Mouse (Mus musculus): ENCODE measurements around the gene Rgs6.

Gene Rgs6

DNA sequence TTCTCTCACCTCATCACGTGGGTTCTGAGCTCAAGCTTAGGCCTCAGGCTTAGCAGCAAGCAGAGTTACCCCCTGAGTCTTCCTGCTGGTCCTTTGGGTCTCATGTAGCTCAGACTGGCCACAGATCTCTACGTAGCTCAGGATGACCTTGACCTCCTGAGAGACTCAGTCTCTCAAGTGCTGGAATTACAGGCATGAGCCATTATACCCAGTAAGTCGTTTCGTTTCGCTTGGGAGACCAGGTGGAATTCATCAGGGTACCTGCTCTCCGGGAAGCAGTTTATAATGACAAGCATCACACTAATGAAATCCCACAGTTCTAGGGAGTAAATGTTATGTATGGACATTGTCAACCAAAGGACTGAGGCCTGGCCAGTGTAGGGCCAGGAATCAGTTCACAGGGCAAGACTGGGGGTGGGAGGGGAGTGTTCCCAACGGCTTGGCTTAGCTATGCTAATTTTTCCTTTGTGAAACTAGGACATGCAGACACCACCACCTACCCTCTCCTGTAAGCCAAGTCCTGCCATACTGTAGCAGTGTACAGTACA lies 670 bp upstream of the Rgs6 start:
- TF ChIP-seq NANOG (IDR thresholded peaks at IDR 0.05; ENCODE audit: borderline replicate concordance, low read length): no peak
- no peak for TF ChIP-seq POU5F1 (IDR thresholded peaks at IDR 0.05; ENCODE audit: borderline replicate concordance, low read length)
- no peak for TF ChIP-seq CTCF (conservative IDR thresholded peaks at IDR 0.05; ENCODE audit: low read length)
- Histone ChIP-seq H3K4me3 (replicated peaks; ENCODE audit: low read length) (no peak overlapping the region), H3K4me1 (replicated peaks; ENCODE audit: low read depth, low read length) (peaks cover 16% of the 10 kb centered on the region), H3K27me3 (ENCODE audit: insufficient read depth, low read length) (peaks cover 11% of the 10 kb centered on the region; the same call in 1 of the 2 replicates), H3K36me3 (ENCODE audit: insufficient read depth, low read length) (no peaks in the 10 kb centered on the region), H3K9me3 (ENCODE audit: low read length) (no peaks in the 10 kb centered on the region)

- H3K36me3 ChIP-seq (ENCODE audit: insufficient read depth, low read length): no peaks in the 10 kb centered on the region
- TF ChIP-seq POU5F1 (IDR thresholded peaks at IDR 0.05; ENCODE audit: borderline replicate concordance, low read length) (no peak), CTCF (conservative IDR thresholded peaks at IDR 0.05; ENCODE audit: low read length) (no peak), NANOG (IDR thresholded peaks at IDR 0.05; ENCODE audit: borderline replicate concordance, low read length) (no peak)
- H3K4me3 ChIP-seq (replicated peaks; ENCODE audit: low read length): no peak overlapping the region
- peaks cover 16% of the 10 kb centered on the region for H3K4me1 ChIP-seq (replicated peaks; ENCODE audit: low read depth, low read length)
- H3K27me3 ChIP-seq (ENCODE audit: insufficient read depth, low read length): peaks cover 11% of the 10 kb centered on the region; the same call in 1 of the 2 replicates
- no peaks in the 10 kb centered on the region for H3K9me3 ChIP-seq (ENCODE audit: low read length)
Observed at GRCm38 (mm10) chr12:82588846-82589630, 946 bp downstream of the Rgs6 start.

DNA sequence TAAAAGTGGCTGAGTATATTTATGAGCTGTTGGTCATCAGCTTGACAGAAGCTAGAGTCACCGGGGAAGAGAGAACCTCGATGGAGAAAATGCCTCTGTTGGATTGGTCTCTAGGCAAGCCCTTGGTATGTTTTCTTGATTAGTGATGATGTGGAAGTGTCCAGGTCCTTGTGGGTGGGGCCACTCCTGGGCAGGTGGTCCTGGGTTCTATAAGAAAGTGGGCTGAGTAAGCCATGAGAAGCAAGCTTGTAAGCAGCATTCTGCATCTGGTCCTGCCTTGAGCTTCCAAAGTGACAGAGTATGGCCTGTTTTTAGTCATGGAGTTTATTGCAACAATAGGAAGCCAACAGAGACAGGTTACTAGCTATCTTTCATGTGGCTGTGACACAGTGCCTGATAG lies 10.9 kb downstream of the Rgs6 start:
- no peaks in the 10 kb centered on the region for H3K36me3 ChIP-seq (ENCODE audit: insufficient read depth, low read length)
- H3K9me3 ChIP-seq (ENCODE audit: low read length): no peaks in the 10 kb centered on the region
- H3K4me3 ChIP-seq (replicated peaks; ENCODE audit: low read length): no peak overlapping the region
- TF ChIP-seq NANOG (IDR thresholded peaks at IDR 0.05; ENCODE audit: borderline replicate concordance, low read length): no peak
- TF ChIP-seq POU5F1 (IDR thresholded peaks at IDR 0.05; ENCODE audit: borderline replicate concordance, low read length): no peak
- TF ChIP-seq CTCF (conservative IDR thresholded peaks at IDR 0.05; ENCODE audit: low read length): no peak
- no peaks in the 10 kb centered on the region for H3K27me3 ChIP-seq (ENCODE audit: insufficient read depth, low read length)
- no peaks in the 10 kb centered on the region for H3K4me1 ChIP-seq (replicated peaks; ENCODE audit: low read depth, low read length)

DNA sequence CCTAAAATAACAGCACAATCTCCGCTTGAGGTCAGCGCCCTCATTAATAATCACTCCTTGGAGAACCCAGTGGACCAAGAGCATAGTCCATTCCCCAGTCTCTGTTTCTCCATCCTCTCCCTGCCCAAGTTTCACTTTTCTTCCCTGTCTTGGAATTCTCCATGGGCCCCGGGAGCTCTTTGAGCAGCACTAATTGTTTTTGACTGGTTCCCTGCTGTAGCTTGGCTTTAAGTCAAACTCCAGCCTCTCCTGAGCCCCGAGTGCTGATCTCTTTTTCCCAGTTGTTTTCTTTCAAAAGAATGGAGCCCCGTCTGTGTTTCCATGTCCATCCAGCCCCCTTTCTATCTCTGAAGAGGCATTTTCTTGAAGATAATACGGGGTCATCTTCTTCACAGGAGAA lies 12.3 kb downstream of the Rgs6 start:
- H3K4me3 ChIP-seq (replicated peaks; ENCODE audit: low read length): no peak overlapping the region
- H3K27me3 ChIP-seq (ENCODE audit: insufficient read depth, low read length): no peaks in the 10 kb centered on the region
- no peaks in the 10 kb centered on the region for H3K9me3 ChIP-seq (ENCODE audit: low read length)
- no peak for TF ChIP-seq NANOG (IDR thresholded peaks at IDR 0.05; ENCODE audit: borderline replicate concordance, low read length)
- no peak for TF ChIP-seq CTCF (conservative IDR thresholded peaks at IDR 0.05; ENCODE audit: low read length)
- TF ChIP-seq POU5F1 (IDR thresholded peaks at IDR 0.05; ENCODE audit: borderline replicate concordance, low read length): no peak
- no peaks in the 10 kb centered on the region for H3K36me3 ChIP-seq (ENCODE audit: insufficient read depth, low read length)
- H3K4me1 ChIP-seq (replicated peaks; ENCODE audit: low read depth, low read length): no peaks in the 10 kb centered on the region

GRCm38 (mm10) chr12:82602823-82603222 lies 14.7 kb downstream of the Rgs6 start:
- Histone ChIP-seq H3K4me1 (replicated peaks; ENCODE audit: low read depth, low read length) (no peaks in the 10 kb centered on the region), H3K36me3 (ENCODE audit: insufficient read depth, low read length) (no peaks in the 10 kb centered on the region), H3K4me3 (replicated peaks; ENCODE audit: low read length) (no peak overlapping the region), H3K27me3 (ENCODE audit: insufficient read depth, low read length) (no peaks in the 10 kb centered on the region), H3K9me3 (ENCODE audit: low read length) (no peaks in the 10 kb centered on the region)
- TF ChIP-seq POU5F1 (IDR thresholded peaks at IDR 0.05; ENCODE audit: borderline replicate concordance, low read length) (no peak), CTCF (conservative IDR thresholded peaks at IDR 0.05; ENCODE audit: low read length) (no peak), NANOG (IDR thresholded peaks at IDR 0.05; ENCODE audit: borderline replicate concordance, low read length) (no peak)

- Histone ChIP-seq H3K27me3 (ENCODE audit: insufficient read depth, low read length) (no peaks in the 10 kb centered on the region), H3K4me3 (replicated peaks; ENCODE audit: low read length) (no peak overlapping the region), H3K36me3 (ENCODE audit: insufficient read depth, low read length) (no peaks in the 10 kb centered on the region), H3K4me1 (replicated peaks; ENCODE audit: low read depth, low read length) (no peaks in the 10 kb centered on the region), H3K9me3 (ENCODE audit: low read length) (no peaks in the 10 kb centered on the region)
- TF ChIP-seq POU5F1 (IDR thresholded peaks at IDR 0.05; ENCODE audit: borderline replicate concordance, low read length) (no peak), CTCF (conservative IDR thresholded peaks at IDR 0.05; ENCODE audit: low read length) (no peak), NANOG (IDR thresholded peaks at IDR 0.05; ENCODE audit: borderline replicate concordance, low read length) (no peak)
Observed at GRCm38 (mm10) chr12:82603308-82603707, 15.2 kb downstream of the Rgs6 start.

DNA sequence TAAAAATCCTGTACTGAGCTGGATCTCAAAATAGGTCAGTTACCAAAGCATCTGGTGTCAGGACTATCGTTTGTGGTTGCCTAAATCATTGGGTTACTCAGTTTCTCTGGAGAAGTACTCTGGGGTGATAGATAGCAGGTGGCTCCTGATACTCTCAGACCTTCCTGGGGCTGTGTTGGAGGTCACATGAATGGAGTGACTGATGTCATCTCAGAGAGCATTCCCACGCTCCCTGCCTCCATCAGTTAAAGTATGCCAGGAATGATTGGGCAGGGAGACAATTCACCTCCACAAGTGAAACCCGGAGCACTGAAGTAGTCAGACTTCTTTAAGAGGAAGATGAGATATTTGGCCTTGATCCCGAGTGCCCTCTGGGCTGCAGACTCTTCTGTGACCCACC lies 15.9 kb downstream of the Rgs6 start:
- H3K4me1 ChIP-seq (replicated peaks; ENCODE audit: low read depth, low read length): no peaks in the 10 kb centered on the region
- TF ChIP-seq NANOG (IDR thresholded peaks at IDR 0.05; ENCODE audit: borderline replicate concordance, low read length) (no peak), POU5F1 (IDR thresholded peaks at IDR 0.05; ENCODE audit: borderline replicate concordance, low read length) (no peak), CTCF (conservative IDR thresholded peaks at IDR 0.05; ENCODE audit: low read length) (no peak)
- no peaks in the 10 kb centered on the region for H3K27me3 ChIP-seq (ENCODE audit: insufficient read depth, low read length)
- H3K36me3 ChIP-seq (ENCODE audit: insufficient read depth, low read length): no peaks in the 10 kb centered on the region
- no peaks in the 10 kb centered on the region for H3K9me3 ChIP-seq (ENCODE audit: low read length)
- no peak overlapping the region for H3K4me3 ChIP-seq (replicated peaks; ENCODE audit: low read length)

GRCm38 (mm10) chr12:82612769-82613660 lies 24.9 kb downstream of the Rgs6 start:
- Histone ChIP-seq H3K27me3 (ENCODE audit: insufficient read depth, low read length) (peaks cover 35% of the 10 kb centered on the region), H3K4me3 (replicated peaks; ENCODE audit: low read length) (no peak overlapping the region), H3K36me3 (ENCODE audit: insufficient read depth, low read length) (no peaks in the 10 kb centered on the region), H3K9me3 (ENCODE audit: low read length) (no peaks in the 10 kb centered on the region), H3K4me1 (replicated peaks; ENCODE audit: low read depth, low read length) (peaks cover 20% of the 10 kb centered on the region)
- TF ChIP-seq NANOG (IDR thresholded peaks at IDR 0.05; ENCODE audit: borderline replicate concordance, low read length) (no peak), CTCF (conservative IDR thresholded peaks at IDR 0.05; ENCODE audit: low read length) (no peak), POU5F1 (IDR thresholded peaks at IDR 0.05; ENCODE audit: borderline replicate concordance, low read length) (no peak)

All from E14TG2a.4 (cell line).